Mouse (Mus musculus): ENCODE measurements at regions not wholly inside any gene's neighbourhood (a gene's known extent, or its start where the extent isn't known, plus 50 kb on each side); places are given as distances from the start of the nearest gene placed in this dataset.

DNA sequence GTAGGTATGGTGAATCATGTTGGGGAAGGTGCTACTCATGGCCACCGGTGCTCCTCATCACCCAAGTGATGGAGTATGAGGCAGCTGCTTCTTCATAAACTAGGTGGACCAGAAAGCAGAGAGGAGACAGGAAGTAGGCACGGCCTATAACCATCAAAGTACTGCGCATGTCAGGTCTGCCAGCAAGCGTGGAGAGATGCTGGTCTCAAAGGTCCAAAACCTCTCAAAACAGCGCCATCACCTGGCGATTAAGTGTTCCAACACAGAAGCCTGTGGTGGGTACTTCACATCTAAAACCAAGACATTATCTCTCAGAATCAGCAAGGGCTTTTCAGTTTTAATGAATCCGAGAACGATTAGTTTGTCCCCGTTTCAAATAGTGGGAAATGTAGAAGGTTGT is 103.1 kb upstream of the Tmpo start:
- Histone ChIP-seq H3K79me2 (ENCODE audit: control insufficient read depth, insufficient read depth) (no peaks in the 10 kb centered on the region), H3K4me2 (ENCODE audit: low read depth) (no peak overlapping the region), H3ac (ENCODE audit: control insufficient read depth, insufficient read length) (no peak overlapping the region), H3K36me3 (ENCODE audit: control insufficient read depth, insufficient read depth) (no peaks in the 10 kb centered on the region), H3K27me3 (ENCODE audit: control insufficient read depth, insufficient read depth, insufficient read length) (peaks cover 4% of the 10 kb centered on the region), H3K4me3 (no peak overlapping the region)
- TF ChIP-seq MYOD1 (IDR thresholded peaks at IDR 0.05; ENCODE audit: control insufficient read depth in 1 of 3, insufficient read length in 2 of 3, low read depth in 2 of 3) = no peak
- TF ChIP-seq MAX (IDR thresholded peaks at IDR 0.05; ENCODE audit: low read depth) = no peak
- TF ChIP-seq E2F4 (IDR thresholded peaks at IDR 0.05; ENCODE audit: insufficient read depth) = no peak
- no peak for TF ChIP-seq TCF3 (IDR thresholded peaks at IDR 0.05; ENCODE audit: insufficient read length, low read depth)

DNA sequence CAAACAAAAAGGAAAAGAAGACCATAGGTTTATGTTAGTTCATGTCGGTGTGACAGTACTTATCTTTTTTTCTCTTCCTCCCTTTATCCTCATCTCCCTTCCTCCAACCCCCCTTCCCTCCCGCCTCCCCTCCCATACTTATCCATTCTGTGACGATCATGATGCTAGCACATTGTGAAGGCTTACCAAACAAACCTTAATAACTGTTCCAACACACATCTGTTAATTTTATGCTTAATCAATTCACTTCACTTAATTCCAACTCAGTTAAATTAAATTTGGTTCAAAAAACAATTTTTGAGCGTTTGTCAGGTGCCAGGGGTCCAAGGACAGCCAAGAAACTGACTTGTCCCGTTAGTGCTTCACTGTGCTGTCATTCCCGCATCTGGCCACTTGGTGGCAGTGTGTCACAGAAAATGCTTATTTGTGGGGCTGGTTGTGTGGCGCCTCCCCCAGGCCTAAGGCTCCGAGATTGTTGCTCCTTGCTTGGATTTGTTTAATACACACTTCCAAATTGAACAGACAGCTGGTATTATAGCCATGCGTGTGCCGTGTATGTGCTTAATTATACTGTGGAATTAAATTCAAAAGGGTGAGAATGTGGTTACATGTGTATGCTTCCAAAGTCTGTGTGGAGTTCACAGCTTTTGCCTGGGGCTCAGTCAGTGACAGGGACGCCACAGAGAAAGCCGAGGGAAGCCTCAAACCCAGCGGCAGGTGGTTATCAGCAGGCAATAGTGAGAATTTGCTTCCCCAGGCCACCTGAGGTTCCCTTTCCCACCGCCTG is 90.0 kb upstream of the Tmpo start:
- Histone ChIP-seq H3ac (ENCODE audit: control insufficient read depth, insufficient read length) (no peak overlapping the region), H3K36me3 (ENCODE audit: control insufficient read depth, insufficient read depth) (no peaks in the 10 kb centered on the region), H3K4me3 (no peak overlapping the region), H3K79me2 (ENCODE audit: control insufficient read depth, insufficient read depth) (no peaks in the 10 kb centered on the region), H3K27me3 (ENCODE audit: control insufficient read depth, insufficient read depth, insufficient read length) (no peaks in the 10 kb centered on the region), H3K4me2 (ENCODE audit: low read depth) (peak overlapping the region; percentile 58)
- TF ChIP-seq MYOD1 (IDR thresholded peaks at IDR 0.05; ENCODE audit: control insufficient read depth in 1 of 3, insufficient read length in 2 of 3, low read depth in 2 of 3) (no peak), MAX (IDR thresholded peaks at IDR 0.05; ENCODE audit: low read depth) (no peak), TCF12 (IDR thresholded peaks at IDR 0.05; ENCODE audit: insufficient read depth, poor library complexity, severe bottlenecking) (no peak), TCF3 (IDR thresholded peaks at IDR 0.05; ENCODE audit: insufficient read length, low read depth) (no peak), REST (IDR thresholded peaks at IDR 0.05; ENCODE audit: insufficient read depth, insufficient read length) (no peak), USF1 (IDR thresholded peaks at IDR 0.05; ENCODE audit: low read depth) (no peak), POLR2AphosphoS2 (IDR thresholded peaks at IDR 0.05; ENCODE audit: insufficient read length, low read depth) (no peak), POLR2A (IDR thresholded peaks at IDR 0.05; ENCODE audit: insufficient read length, low read depth) (no peak), E2F4 (IDR thresholded peaks at IDR 0.05; ENCODE audit: insufficient read depth) (no peak), MYOG (IDR thresholded peaks at IDR 0.05; ENCODE audit: control insufficient read depth in 1 of 3, insufficient read depth in 1 of 3, insufficient read length in 2 of 3, low read depth in 2 of 3) (no peak), CEBPB (IDR thresholded peaks at IDR 0.05; ENCODE audit: insufficient read depth, poor library complexity, severe bottlenecking) (no peak), SRF (IDR thresholded peaks at IDR 0.05; ENCODE audit: control insufficient read depth, insufficient read length, low read depth) (no peak)

DNA sequence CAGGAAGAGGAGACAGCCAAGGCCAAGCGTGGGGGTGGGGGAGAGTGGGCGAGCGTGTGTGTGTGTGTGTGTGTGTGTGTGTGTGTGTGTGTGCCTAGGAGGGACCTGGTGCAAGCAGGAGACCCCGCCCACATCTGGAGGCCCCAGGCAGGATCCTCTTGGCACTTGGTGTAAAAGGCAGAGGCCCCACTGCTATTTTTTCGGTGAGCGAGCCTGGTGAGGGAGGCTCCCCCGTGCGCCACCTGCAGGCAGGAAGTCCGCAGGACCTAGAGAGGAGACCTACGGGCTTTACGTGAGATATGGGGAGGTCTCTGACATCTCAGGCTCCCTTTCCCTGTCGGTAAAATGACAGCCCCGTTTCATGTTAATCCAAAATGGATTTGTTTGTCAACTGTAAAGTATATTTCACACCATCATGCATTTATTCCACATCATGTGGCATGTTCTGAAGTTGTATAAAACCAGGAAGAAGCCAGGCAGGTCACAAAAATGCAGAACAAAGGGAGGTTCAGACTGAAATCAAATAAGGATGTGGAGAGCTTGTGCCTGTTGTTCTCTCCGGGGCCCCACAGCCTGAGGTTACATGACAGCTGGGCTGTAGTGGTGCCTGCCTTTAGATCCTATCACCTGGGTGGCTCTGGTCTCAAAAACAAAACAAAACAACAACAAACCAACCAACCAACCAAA is 89.3 kb upstream of the Tmpo start:
- Histone ChIP-seq H3K4me3 (no peak overlapping the region), H3K27me3 (ENCODE audit: control insufficient read depth, insufficient read depth, insufficient read length) (no peaks in the 10 kb centered on the region), H3K36me3 (ENCODE audit: control insufficient read depth, insufficient read depth) (no peaks in the 10 kb centered on the region), H3ac (ENCODE audit: control insufficient read depth, insufficient read length) (no peak overlapping the region), H3K4me2 (ENCODE audit: low read depth) (peak overlapping the region; percentile 58), H3K79me2 (ENCODE audit: control insufficient read depth, insufficient read depth) (no peaks in the 10 kb centered on the region)
- TF ChIP-seq REST (IDR thresholded peaks at IDR 0.05; ENCODE audit: insufficient read depth, insufficient read length) = no peak
- TF ChIP-seq CEBPB (IDR thresholded peaks at IDR 0.05; ENCODE audit: insufficient read depth, poor library complexity, severe bottlenecking) = no peak
- TF ChIP-seq MAX (IDR thresholded peaks at IDR 0.05; ENCODE audit: low read depth) = no peak
- TF ChIP-seq E2F4 (IDR thresholded peaks at IDR 0.05; ENCODE audit: insufficient read depth) = no peak

DNA sequence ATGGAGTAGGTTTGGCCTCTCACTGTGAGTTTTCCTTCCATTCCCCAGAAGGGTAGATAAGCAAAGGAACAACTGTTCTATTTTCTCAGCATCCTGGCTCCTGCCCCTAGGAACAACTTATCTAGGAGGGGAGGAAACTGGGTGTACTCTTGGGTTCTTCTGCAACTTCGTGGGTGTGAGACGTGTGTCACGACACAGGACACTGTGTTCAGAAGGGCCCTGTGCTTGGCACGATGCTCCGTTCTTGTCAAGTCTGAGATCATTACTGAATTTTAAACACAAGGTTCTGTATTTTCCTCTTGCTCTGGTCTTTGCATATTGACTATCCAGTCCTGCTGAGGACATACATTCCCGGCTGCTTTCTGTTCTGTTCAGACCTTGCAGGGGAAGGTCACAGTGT is 86.8 kb upstream of the Tmpo start:
- no peak for TF ChIP-seq E2F4 (IDR thresholded peaks at IDR 0.05; ENCODE audit: insufficient read depth)
- no peak for TF ChIP-seq SRF (IDR thresholded peaks at IDR 0.05; ENCODE audit: control insufficient read depth, insufficient read length, low read depth)
- no peak for TF ChIP-seq POLR2AphosphoS2 (IDR thresholded peaks at IDR 0.05; ENCODE audit: insufficient read length, low read depth)
- TF ChIP-seq MYOD1 (IDR thresholded peaks at IDR 0.05; ENCODE audit: control insufficient read depth in 1 of 3, insufficient read length in 2 of 3, low read depth in 2 of 3) = no peak
- TF ChIP-seq TCF3 (IDR thresholded peaks at IDR 0.05; ENCODE audit: insufficient read length, low read depth) = no peak
- TF ChIP-seq TCF12 (IDR thresholded peaks at IDR 0.05; ENCODE audit: insufficient read depth, poor library complexity, severe bottlenecking) = no peak
- TF ChIP-seq MAX (IDR thresholded peaks at IDR 0.05; ENCODE audit: low read depth) = no peak
- no peak for TF ChIP-seq REST (IDR thresholded peaks at IDR 0.05; ENCODE audit: insufficient read depth, insufficient read length)
- no peak for TF ChIP-seq MYOG (IDR thresholded peaks at IDR 0.05; ENCODE audit: control insufficient read depth in 1 of 3, insufficient read depth in 1 of 3, insufficient read length in 2 of 3, low read depth in 2 of 3)
- no peak for TF ChIP-seq USF1 (IDR thresholded peaks at IDR 0.05; ENCODE audit: low read depth)
- no peak for TF ChIP-seq CEBPB (IDR thresholded peaks at IDR 0.05; ENCODE audit: insufficient read depth, poor library complexity, severe bottlenecking)
- Histone ChIP-seq H3K27me3 (ENCODE audit: control insufficient read depth, insufficient read depth, insufficient read length) (no peaks in the 10 kb centered on the region), H3ac (ENCODE audit: control insufficient read depth, insufficient read length) (no peak overlapping the region), H3K36me3 (ENCODE audit: control insufficient read depth, insufficient read depth) (no peaks in the 10 kb centered on the region), H3K4me2 (ENCODE audit: low read depth) (no peak overlapping the region), H3K4me3 (no peak overlapping the region), H3K79me2 (ENCODE audit: control insufficient read depth, insufficient read depth) (no peaks in the 10 kb centered on the region)

DNA sequence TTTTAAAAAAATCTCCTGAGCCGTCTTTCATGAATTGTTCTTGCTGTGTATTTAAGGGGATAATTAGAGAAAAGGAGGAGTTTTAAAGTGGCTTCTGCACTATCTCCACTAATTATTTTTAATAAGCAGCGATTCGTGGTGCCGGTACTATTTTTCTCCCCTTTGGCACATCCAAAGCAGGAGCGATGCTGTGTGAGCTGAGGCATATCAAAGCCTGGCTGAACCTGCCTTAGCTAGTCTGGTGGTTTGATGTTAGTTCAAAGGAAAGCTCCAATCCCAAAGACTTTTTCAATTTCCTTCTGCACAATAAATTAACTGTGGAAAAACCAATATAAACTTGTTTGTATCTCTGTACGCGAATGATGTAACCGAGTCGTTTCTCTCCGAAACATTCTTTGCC is 79.3 kb upstream of the Tmpo start:
- no peak overlapping the region for H3K4me2 ChIP-seq (ENCODE audit: low read depth)
- no peaks in the 10 kb centered on the region for H3K36me3 ChIP-seq (ENCODE audit: control insufficient read depth, insufficient read depth)
- H3ac ChIP-seq (ENCODE audit: control insufficient read depth, insufficient read length) = no peak overlapping the region
- no peaks in the 10 kb centered on the region for H3K27me3 ChIP-seq (ENCODE audit: control insufficient read depth, insufficient read depth, insufficient read length)
- TF ChIP-seq POLR2A (IDR thresholded peaks at IDR 0.05; ENCODE audit: insufficient read length, low read depth) = no peak
- no peak for TF ChIP-seq USF1 (IDR thresholded peaks at IDR 0.05; ENCODE audit: low read depth)
- TF ChIP-seq E2F4 (IDR thresholded peaks at IDR 0.05; ENCODE audit: insufficient read depth) = no peak
- TF ChIP-seq MAX (IDR thresholded peaks at IDR 0.05; ENCODE audit: low read depth) = no peak
- no peak for TF ChIP-seq MYOG (IDR thresholded peaks at IDR 0.05; ENCODE audit: control insufficient read depth in 1 of 3, insufficient read depth in 1 of 3, insufficient read length in 2 of 3, low read depth in 2 of 3)
- no peak overlapping the region for H3K4me3 ChIP-seq
- no peaks in the 10 kb centered on the region for H3K79me2 ChIP-seq (ENCODE audit: control insufficient read depth, insufficient read depth)

All from myocyte (in vitro differentiated cells).